Mouse (Mus musculus) intestine, embryonic 16.5 days (tissue): ENCODE results near the gene Espn. TPM values are rescaled to one million over a fixed set of nuclear protein-coding genes. Genes with fewer than 3 reads are reported as not detected.

Source experiments
- ATAC-seq: fragments of 200-750 bp; cut with Nextera tagmentation; 2 replicates; pipeline ENCODE4 v1.8.0; 2017; ENCODE audit warnings: moderate TSS enrichment, moderate library complexity
- H3K27ac ChIP-seq: fragments of 300-500 bp; sonication (generic); 2 replicates; pipeline ENCODE4 v1.5.1; 2014; ENCODE audit warnings: mild to moderate bottlenecking, low read length
- H3K27me3 ChIP-seq: fragments of 300-500 bp; sonication (generic); replicated peaks from 2 replicates; pipeline ENCODE4 v1.6.1; 2014; ENCODE audit warnings: low read length, control low read depth, mixed read lengths; ENCODE audit not compliant: control insufficient read depth, insufficient read depth
- H3K36me3 ChIP-seq: fragments of 300-500 bp; sonication (generic); 2 replicates; pipeline ENCODE4 v1.6.1; 2014; ENCODE audit warnings: low read length, control low read depth; ENCODE audit not compliant: control insufficient read depth, insufficient read depth
- H3K4me1 ChIP-seq: fragments of 300-500 bp; sonication (generic); 2 replicates; pipeline ENCODE4 v1.6.1; 2014; ENCODE audit warnings: low read length, control low read depth, mixed read lengths; ENCODE audit not compliant: control insufficient read depth, insufficient read depth
- H3K4me2 ChIP-seq: fragments of 300-500 bp; sonication (generic); 2 replicates; pipeline ENCODE4 v1.6.1; 2014; ENCODE audit warnings: low read depth, low read length, control low read depth
- H3K4me3 ChIP-seq: fragments of 300-500 bp; sonication (generic); 2 replicates; pipeline ENCODE4 v1.5.1; 2014; ENCODE audit warnings: mild to moderate bottlenecking, low read length
- H3K9ac ChIP-seq: fragments of 300-500 bp; sonication (generic); 2 replicates; pipeline ENCODE4 v1.6.1; 2014; ENCODE audit warnings: low read depth, low read length
- H3K9me3 ChIP-seq: fragments of 300-500 bp; sonication (generic); 2 replicates; pipeline ENCODE4 v1.6.1; 2016; ENCODE audit warnings: low read length, control low read depth; ENCODE audit not compliant: control insufficient read depth
- WGBS: fragments of 180-500 bp; shearing (Covaris S2); extraction: QIAGEN DNeasy Blood & Tissue Kit; methylation state at CpG from one replicate; pipeline ENCODE4 v1.1.7; 2014; 5-methylcytosine and 5-hydroxymethylcytosine counted together
- polyA plus RNA-seq: library from polyadenylated mRNA; unstranded; fragments of >200 nt; fragmentation: Nextera tagmentation; extraction: Ambion mirVana; gene quantifications from 2 replicates; pipeline ENCODE4 v1.2.1, GENCODE M21; 2015

The Espn gene
- polyA plus RNA-seq, 1 experiment from 2014 or later, result 31.6 TPM

DNA sequence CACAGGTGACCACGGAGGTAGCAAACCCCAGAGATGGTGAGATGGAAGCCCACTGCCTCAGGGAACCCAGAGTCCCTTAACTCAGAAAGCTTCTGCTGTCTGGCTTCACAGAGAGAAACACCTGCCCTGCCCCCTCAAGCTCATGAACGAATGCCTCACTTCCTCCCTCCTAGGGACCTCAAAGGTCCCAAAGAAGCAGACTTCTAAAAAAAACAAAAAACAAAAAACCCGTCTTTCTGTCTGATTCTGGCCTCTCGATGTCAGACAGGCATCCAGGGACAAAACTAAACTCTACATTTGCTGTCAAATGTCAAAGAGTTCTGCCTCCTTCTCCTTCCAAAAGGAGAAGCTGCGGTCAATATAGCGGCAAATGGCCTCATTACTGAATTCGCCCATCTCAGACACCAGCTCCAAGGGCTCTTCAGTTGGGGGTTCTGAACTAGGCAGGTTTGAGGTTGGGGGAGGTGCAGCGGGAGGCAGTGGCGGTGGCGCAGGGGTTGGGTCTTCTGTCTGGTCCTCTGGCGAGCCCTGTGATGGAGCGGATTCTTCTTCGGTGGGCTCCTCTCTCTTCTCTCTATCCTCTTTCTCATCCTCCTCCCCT lies 27.7 kb downstream of the Espn start:
- Histone ChIP-seq H3K4me1 (peaks cover 32% of the 10 kb centered on the region), H3K4me2 (no peak overlapping the region), H3K9ac (no peak overlapping the region), H3K36me3 (no peaks in the 10 kb centered on the region; the same call in 1 of the 2 replicates), H3K4me3 (no peak overlapping the region), H3K9me3 (no peaks in the 10 kb centered on the region; the same call in 1 of the 2 replicates), H3K27ac (no peak overlapping the region), H3K27me3 (peaks cover 80% of the 10 kb centered on the region)
- 38% methylated on average over 13 of the region's 13 CpGs for WGBS
- ATAC-seq, result no peak

DNA sequence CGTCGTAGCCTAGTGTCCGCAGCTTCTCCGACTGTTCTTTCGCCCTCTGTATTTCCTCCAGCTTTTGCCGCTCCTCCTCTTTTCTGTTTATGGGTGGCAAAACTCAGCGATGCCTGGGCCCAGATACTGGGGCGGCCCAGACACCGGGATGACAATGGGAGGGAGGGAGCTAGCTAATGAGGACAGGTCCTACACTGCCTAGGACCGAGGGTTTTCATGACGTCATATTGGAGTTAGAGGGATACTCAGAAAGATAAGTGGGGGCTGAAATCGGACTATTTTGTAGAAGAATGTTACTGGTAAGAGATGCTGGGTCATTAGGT lies 31.0 kb downstream of the Espn start:
- Histone ChIP-seq H3K9ac (0 out of 2 replicates have a peak overlapping the region, but pooled peaks have one; percentile 6), H3K27me3 (peaks cover 70% of the 10 kb centered on the region), H3K36me3 (no peaks in the 10 kb centered on the region; the same call in 1 of the 2 replicates), H3K4me3 (peak overlapping the region; percentile 0), H3K4me1 (peaks cover 27% of the 10 kb centered on the region), H3K9me3 (no peaks in the 10 kb centered on the region; the same call in 1 of the 2 replicates), H3K4me2 (peak overlapping the region; percentile 28; the same call in 1 of the 2 replicates), H3K27ac (no peak overlapping the region)
- no peak for ATAC-seq
- 6% methylated on average over 12 of the region's 12 CpGs for WGBS

DNA sequence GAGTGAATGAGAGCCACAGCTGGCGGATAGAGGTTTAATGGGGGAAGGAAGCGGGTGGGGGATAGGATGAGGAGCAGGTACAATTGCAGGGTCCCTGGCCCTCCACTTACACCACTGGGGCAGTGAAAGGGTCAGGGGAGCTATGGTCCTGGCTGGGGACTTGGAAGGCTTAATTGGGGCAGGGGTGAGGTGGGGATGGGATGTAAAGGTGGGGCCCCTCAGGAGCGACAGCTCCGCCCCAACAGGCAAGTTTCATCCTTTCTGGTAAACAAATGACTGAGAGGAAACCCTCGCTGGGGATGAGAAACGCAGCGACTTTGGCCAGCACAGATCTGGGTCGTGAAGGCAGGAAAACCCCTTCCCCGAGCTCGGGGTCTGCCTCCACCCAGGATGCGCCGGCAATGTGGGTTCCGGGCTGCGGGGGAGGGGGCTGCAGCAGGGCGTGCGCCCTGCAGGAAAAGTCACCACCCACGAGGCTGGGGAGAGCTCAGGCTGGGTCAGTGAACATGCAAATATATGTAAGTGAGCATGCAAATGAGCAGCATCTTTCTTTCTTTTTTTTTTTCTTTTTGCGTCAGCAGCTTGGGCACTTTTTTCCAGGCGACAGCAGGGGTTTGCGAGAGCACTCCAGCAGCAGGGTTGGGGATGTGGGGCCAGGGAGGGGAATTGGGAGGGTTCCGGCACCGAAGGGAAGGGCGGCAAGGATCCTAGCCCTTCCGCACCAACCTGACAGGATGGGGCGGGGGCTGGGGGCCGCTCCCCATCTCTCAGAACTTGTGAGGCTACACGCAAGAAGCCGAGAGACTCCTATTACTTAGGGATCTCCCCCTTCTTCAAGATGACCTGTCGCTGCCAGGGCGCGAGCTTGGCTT lies 31.6 kb downstream of the Espn start:
- Histone ChIP-seq H3K27me3 (peaks cover 66% of the 10 kb centered on the region), H3K4me3 (peak overlapping the region; percentile 0), H3K36me3 (no peaks in the 10 kb centered on the region; the same call in 1 of the 2 replicates), H3K9ac (no peak overlapping the region), H3K4me1 (peaks cover 27% of the 10 kb centered on the region), H3K27ac (no peak overlapping the region), H3K9me3 (no peaks in the 10 kb centered on the region), H3K4me2 (peak overlapping the region; percentile 28)
- ATAC-seq, result no peak
- 3% methylated on average over 31 of the region's 31 CpGs for WGBS

DNA sequence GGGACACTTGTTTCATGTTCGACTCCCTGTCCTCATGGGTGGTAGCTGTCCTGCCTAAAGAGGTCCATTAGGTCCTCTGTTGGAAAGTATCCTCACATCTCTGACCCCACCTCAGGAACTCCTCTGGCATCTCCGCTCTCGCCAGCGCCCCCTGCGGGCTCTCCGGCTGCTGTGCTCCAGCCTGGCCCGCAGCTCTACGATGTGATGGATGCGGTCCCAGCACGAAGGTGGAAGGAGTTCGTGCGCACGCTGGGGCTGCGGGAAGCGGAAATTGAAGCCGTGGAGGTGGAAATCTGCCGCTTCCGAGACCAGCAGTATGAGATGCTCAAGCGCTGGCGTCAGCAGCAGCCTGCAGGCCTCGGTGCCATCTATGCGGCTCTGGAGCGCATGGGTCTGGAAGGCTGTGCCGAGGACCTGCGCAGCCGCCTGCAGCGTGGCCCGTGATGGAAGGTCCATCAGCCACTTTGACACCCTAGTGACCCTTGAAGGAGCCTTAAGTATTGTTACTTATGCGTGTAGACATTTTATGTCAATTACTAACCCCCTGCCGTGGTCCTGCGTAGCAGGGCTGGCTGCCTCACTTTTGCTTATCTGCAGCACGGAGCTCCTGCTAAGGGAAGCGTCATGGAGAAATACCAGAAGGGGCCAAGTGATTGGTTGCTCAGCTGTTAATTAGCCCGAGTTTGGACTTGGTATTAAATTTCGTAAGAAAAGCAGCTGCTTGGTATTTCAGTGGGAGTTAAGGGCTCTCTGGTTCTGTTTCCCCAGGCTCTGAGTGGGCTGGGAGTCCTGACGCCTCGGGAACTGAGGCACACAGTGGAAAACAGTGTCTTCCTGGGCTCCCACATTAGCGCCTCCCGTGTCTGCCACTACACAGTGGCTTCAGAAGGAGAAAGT lies 32.5 kb downstream of the Espn start:
- Histone ChIP-seq H3K27ac (no peak overlapping the region), H3K4me2 (no peak overlapping the region), H3K36me3 (no peaks in the 10 kb centered on the region; the same call in 1 of the 2 replicates), H3K4me3 (no peak overlapping the region), H3K4me1 (peaks cover 31% of the 10 kb centered on the region), H3K27me3 (peaks cover 61% of the 10 kb centered on the region), H3K9me3 (no peaks in the 10 kb centered on the region), H3K9ac (no peak overlapping the region)
- peak; percentile 24; the same call in 1 of the 2 replicates for ATAC-seq
- WGBS, result 11% methylated on average over 39 of the region's 39 CpGs

DNA sequence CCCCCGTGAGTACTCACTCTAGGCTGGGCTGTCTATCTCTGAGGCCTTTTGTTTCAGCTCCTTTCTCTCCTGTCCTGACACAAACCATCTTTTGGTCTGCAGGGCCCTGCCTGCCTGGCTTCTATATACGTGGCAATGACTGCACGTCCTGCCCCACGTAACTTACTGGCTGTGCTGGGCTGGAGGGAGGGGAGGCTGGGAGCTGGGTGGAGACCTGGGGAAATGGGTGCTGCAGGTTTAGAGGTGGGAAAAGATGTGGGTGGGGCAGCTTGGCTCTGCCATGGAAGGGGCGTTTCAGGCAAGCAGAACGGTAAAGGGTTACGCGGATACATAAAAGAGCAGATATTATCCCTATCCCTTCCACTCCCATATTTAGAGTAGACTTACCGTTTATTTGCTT lies 34.6 kb downstream of the Espn start:
- Histone ChIP-seq H3K9ac (no peak overlapping the region), H3K27me3 (peaks cover 43% of the 10 kb centered on the region), H3K27ac (no peak overlapping the region), H3K4me1 (peaks cover 32% of the 10 kb centered on the region), H3K9me3 (no peaks in the 10 kb centered on the region), H3K36me3 (peaks cover 9% of the 10 kb centered on the region; the same call in 1 of the 2 replicates), H3K4me2 (no peak overlapping the region), H3K4me3 (no peak overlapping the region)
- ATAC-seq, result no peak
- 44% methylated on average over 9 of the region's 9 CpGs for WGBS

DNA sequence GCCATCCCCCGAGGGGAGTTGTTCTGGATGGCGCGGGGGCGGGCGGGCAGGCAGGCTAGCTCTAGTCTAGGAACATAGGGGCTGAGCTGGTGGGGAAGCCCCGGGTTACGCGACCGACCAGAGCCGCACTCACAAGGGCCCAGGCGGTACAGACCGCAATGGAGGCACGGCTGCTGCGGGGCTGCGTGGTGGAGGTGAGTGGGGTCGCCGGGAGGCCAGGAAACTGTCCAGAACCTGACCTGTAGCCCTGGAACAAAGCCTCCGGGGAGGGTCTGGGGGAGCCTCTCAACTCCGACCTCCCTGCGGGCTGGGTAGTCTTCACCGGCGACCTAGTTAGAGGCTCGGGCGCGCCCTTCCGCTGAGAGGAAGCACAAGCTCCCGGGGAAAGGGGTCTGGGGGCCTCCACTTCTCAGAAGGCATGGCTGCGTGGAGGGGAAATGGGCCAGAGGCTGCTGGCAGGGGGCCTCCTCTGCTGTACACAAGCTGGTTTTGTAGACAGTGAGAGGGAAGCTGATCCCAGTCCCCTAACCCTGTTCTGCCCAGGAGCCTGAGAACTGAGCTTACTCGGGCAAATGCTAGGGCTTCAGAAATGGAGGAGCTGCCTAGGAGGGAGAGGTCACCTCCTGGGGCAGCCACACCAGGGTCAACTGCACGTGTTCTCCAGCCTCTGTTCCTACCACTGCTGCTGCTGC lies 36.1 kb downstream of the Espn start, which contains the start of gene Tnfrsf25:
Tnfrsf25 (plus strand) TSS at position 14 of the 692 bp plus-strand sequence.
- H3K27me3 ChIP-seq, result peaks cover 34% of the 10 kb centered on the region
- H3K9ac ChIP-seq, result peak within 1 kb of the TSS; percentile 42
- H3K36me3 ChIP-seq, result peaks cover 9% of the 10 kb centered on the region; the same call in 1 of the 2 replicates
- peak within 1 kb of the TSS; percentile 44 for H3K4me2 ChIP-seq
- no peak within 1 kb of the TSS for H3K27ac ChIP-seq
- peaks cover 28% of the 10 kb centered on the region for H3K4me1 ChIP-seq
- WGBS, result 10% methylated on average over 30 of the region's 30 CpGs
- peak within 1 kb of the TSS; percentile 1 for H3K4me3 ChIP-seq
- peak; percentile 36; the same call in 1 of the 2 replicates for ATAC-seq
- H3K9me3 ChIP-seq, result no peaks in the 10 kb centered on the region

DNA sequence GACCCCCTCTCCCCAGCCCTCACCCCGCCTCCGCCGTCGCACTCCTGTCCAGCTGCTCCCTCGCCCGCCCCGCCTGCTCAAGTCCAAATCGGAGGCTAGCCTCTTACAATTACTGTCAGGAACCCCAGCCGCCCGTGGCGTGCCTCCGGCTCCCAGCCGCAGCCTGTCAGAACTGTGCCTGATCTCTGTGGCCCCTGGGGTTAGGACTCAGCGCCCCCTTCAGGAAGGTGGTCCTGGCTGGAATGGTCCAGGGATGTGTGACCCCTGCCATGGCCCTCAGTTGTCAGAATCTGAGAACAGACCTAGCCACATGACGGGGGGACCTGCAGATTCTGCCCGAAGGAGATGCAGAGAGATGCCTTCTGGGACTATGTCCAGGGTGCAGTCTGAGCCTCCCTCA lies 38.1 kb downstream of the Espn start:
- ATAC-seq, result no peak
- Histone ChIP-seq H3K27me3 (peaks cover 17% of the 10 kb centered on the region), H3K4me3 (no peak overlapping the region), H3K36me3 (peaks cover 10% of the 10 kb centered on the region), H3K27ac (no peak overlapping the region), H3K4me2 (no peak overlapping the region), H3K9me3 (no peaks in the 10 kb centered on the region), H3K9ac (no peak overlapping the region), H3K4me1 (peaks cover 13% of the 10 kb centered on the region)
- WGBS, result 78% methylated on average over 16 of the region's 16 CpGs

DNA sequence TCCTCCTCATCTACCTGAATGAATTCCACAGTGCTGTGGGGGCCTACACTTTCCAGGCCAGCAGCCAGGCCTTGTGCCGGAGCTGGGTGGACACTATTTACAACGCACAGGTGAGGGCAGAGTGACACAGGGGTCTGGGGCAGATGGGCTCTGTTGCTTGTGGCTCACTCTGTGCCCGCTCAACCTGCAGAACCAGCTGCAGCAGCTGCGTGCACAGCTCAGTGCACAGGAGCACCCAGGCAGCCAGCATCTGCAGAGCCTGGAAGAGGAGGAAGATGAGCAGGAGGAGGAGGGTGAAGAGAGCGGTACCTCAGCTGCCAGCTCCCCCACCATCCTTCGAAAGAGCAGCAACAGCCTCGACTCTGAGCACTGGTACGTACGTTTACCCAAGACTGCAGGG lies 39.8 kb downstream of the Espn start:
- no peaks in the 10 kb centered on the region for H3K9me3 ChIP-seq
- H3K4me3 ChIP-seq, result no peak overlapping the region
- H3K9ac ChIP-seq, result no peak overlapping the region
- no peak overlapping the region for H3K27ac ChIP-seq
- 78% methylated on average over 9 of the region's 9 CpGs for WGBS
- no peak for ATAC-seq
- no peak overlapping the region for H3K4me2 ChIP-seq
- H3K27me3 ChIP-seq, result peaks cover 4% of the 10 kb centered on the region
- H3K36me3 ChIP-seq, result peaks cover 16% of the 10 kb centered on the region
- peaks cover 23% of the 10 kb centered on the region for H3K4me1 ChIP-seq
